Mouse (Mus musculus): ENCODE data around the gene Nfkbia. TPM values are rescaled to one million over a fixed set of nuclear protein-coding genes. Genes with fewer than 3 reads are reported as not detected.

The Nfkbia gene
- polyA plus RNA-seq, 1 experiment from 2014 or later = 60.7 TPM

- WGBS = 97% methylated on average over 7 of the region's 7 CpGs
Observed at GRCm38 (mm10) chr12:55487843-55488660, 4.4 kb downstream of the Nfkbia start.

GRCm38 (mm10) chr12:55486923-55487674 is 5.3 kb downstream of the Nfkbia start:
- H3K9me3 ChIP-seq = no peaks in the 10 kb centered on the region
- H3K4me1 ChIP-seq (replicated peaks) = peaks cover 21% of the 10 kb centered on the region
- no peak overlapping the region for H3K9ac ChIP-seq
- 85% methylated on average over 18 of the region's 18 CpGs for WGBS
- no peak for ATAC-seq (ENCODE audit: low FRiP score)
- no peak overlapping the region for H3K27ac ChIP-seq
- peaks cover 52% of the 10 kb centered on the region for H3K36me3 ChIP-seq
- H3K4me3 ChIP-seq = no peak overlapping the region
- no peaks in the 10 kb centered on the region for H3K27me3 ChIP-seq
- no peak overlapping the region for H3K4me2 ChIP-seq

More at GRCm38 (mm10) chr12:55487843-55488660, 4.4 kb downstream of the Nfkbia start:
- H3K27me3 ChIP-seq = no peaks in the 10 kb centered on the region
- H3K4me2 ChIP-seq = no peak overlapping the region
- no peaks in the 10 kb centered on the region for H3K9me3 ChIP-seq
- no peak for ATAC-seq (ENCODE audit: low FRiP score)
- no peak overlapping the region for H3K27ac ChIP-seq
- peaks cover 26% of the 10 kb centered on the region for H3K4me1 ChIP-seq (replicated peaks)
- H3K36me3 ChIP-seq = peaks cover 52% of the 10 kb centered on the region
- H3K4me3 ChIP-seq = no peak overlapping the region
- H3K9ac ChIP-seq = no peak overlapping the region

GRCm38 (mm10) chr12:55484800-55485199 is 7.6 kb downstream of the Nfkbia start:
- Histone ChIP-seq H3K27ac (no peak overlapping the region), H3K36me3 (peaks cover 42% of the 10 kb centered on the region), H3K9me3 (no peaks in the 10 kb centered on the region), H3K4me2 (no peak overlapping the region), H3K9ac (no peak overlapping the region), H3K4me3 (no peak overlapping the region), H3K27me3 (no peaks in the 10 kb centered on the region), H3K4me1 (replicated peaks) (peaks cover 4% of the 10 kb centered on the region; the same call in 1 of the 2 replicates)
- no peak for ATAC-seq (ENCODE audit: low FRiP score)
- 92% methylated on average over 6 of the region's 6 CpGs for WGBS

GRCm38 (mm10) chr12:55484079-55484774 is 8.2 kb downstream of the Nfkbia start:
- Histone ChIP-seq H3K4me3 (no peak overlapping the region), H3K9me3 (no peaks in the 10 kb centered on the region), H3K9ac (no peak overlapping the region), H3K36me3 (peaks cover 37% of the 10 kb centered on the region), H3K27ac (no peak overlapping the region), H3K27me3 (no peaks in the 10 kb centered on the region), H3K4me1 (replicated peaks) (0 out of 2 replicates have a peak, but pooled peaks cover 3% of the 10 kb centered on the region), H3K4me2 (no peak overlapping the region)
- no peak for ATAC-seq (ENCODE audit: low FRiP score)
- 77% methylated on average over 10 of the region's 10 CpGs for WGBS

- H3K4me3 ChIP-seq = no peak overlapping the region
- no peaks in the 10 kb centered on the region for H3K9me3 ChIP-seq
- H3K4me1 ChIP-seq (replicated peaks) = no peaks in the 10 kb centered on the region
- no peak for ATAC-seq (ENCODE audit: low FRiP score)
- H3K27me3 ChIP-seq = no peaks in the 10 kb centered on the region
- no peak overlapping the region for H3K9ac ChIP-seq
- H3K4me2 ChIP-seq = no peak overlapping the region
- 73% methylated on average over 5 of the region's 5 CpGs for WGBS
- no peak overlapping the region for H3K27ac ChIP-seq
- peaks cover 31% of the 10 kb centered on the region for H3K36me3 ChIP-seq
Observed at GRCm38 (mm10) chr12:55483591-55483990, 8.9 kb downstream of the Nfkbia start.

- no peak overlapping the region for H3K4me3 ChIP-seq
- 82% methylated on average over 10 of the region's 10 CpGs for WGBS
- no peak for ATAC-seq (ENCODE audit: low FRiP score)
Observed at GRCm38 (mm10) chr12:55482732-55483131, 9.7 kb downstream of the Nfkbia start.

GRCm38 (mm10) chr12:55481739-55482138 is 10.7 kb downstream of the Nfkbia start:
- Histone ChIP-seq H3K27ac (no peak overlapping the region), H3K27me3 (no peaks in the 10 kb centered on the region), H3K9me3 (no peaks in the 10 kb centered on the region), H3K4me1 (replicated peaks) (no peaks in the 10 kb centered on the region), H3K36me3 (peaks cover 14% of the 10 kb centered on the region), H3K9ac (no peak overlapping the region), H3K4me2 (no peak overlapping the region), H3K4me3 (no peak overlapping the region)
- 84% methylated on average over 4 of the region's 4 CpGs for WGBS
- ATAC-seq (ENCODE audit: low FRiP score) = no peak

More at GRCm38 (mm10) chr12:55482732-55483131, 9.7 kb downstream of the Nfkbia start:
- Histone ChIP-seq H3K4me2 (no peak overlapping the region), H3K9ac (no peak overlapping the region), H3K27ac (no peak overlapping the region), H3K9me3 (no peaks in the 10 kb centered on the region), H3K36me3 (peaks cover 22% of the 10 kb centered on the region), H3K4me1 (replicated peaks) (no peaks in the 10 kb centered on the region), H3K27me3 (no peaks in the 10 kb centered on the region)

GRCm38 (mm10) chr12:55480471-55481153 is 11.8 kb downstream of the Nfkbia start:
- 95% methylated on average over 2 of the region's 2 CpGs for WGBS
- no peak for ATAC-seq (ENCODE audit: low FRiP score)
- Histone ChIP-seq H3K36me3 (peaks cover 2% of the 10 kb centered on the region), H3K9ac (no peak overlapping the region), H3K27me3 (no peaks in the 10 kb centered on the region), H3K27ac (no peak overlapping the region), H3K9me3 (no peaks in the 10 kb centered on the region), H3K4me1 (replicated peaks) (no peaks in the 10 kb centered on the region), H3K4me3 (no peak overlapping the region), H3K4me2 (no peak overlapping the region)

GRCm38 (mm10) chr12:55478901-55479300 is 13.5 kb downstream of the Nfkbia start:
- no peak overlapping the region for H3K27ac ChIP-seq
- H3K4me2 ChIP-seq = no peak overlapping the region
- H3K9me3 ChIP-seq = no peaks in the 10 kb centered on the region
- no peaks in the 10 kb centered on the region for H3K36me3 ChIP-seq
- H3K27me3 ChIP-seq = no peaks in the 10 kb centered on the region
- no peak overlapping the region for H3K4me3 ChIP-seq
- ATAC-seq (ENCODE audit: low FRiP score) = no peak
- 63% methylated on average over 3 of the region's 3 CpGs for WGBS
- H3K4me1 ChIP-seq (replicated peaks) = no peaks in the 10 kb centered on the region
- H3K9ac ChIP-seq = no peak overlapping the region

GRCm38 (mm10) chr12:55474209-55474583 is 18.3 kb downstream of the Nfkbia start:
- H3K9me3 ChIP-seq = no peaks in the 10 kb centered on the region
- no peak for ATAC-seq (ENCODE audit: low FRiP score)
- H3K4me1 ChIP-seq (replicated peaks) = peaks cover 8% of the 10 kb centered on the region
- H3K27ac ChIP-seq = no peak overlapping the region
- no peaks in the 10 kb centered on the region for H3K27me3 ChIP-seq
- H3K4me3 ChIP-seq = no peak overlapping the region
- H3K36me3 ChIP-seq = no peaks in the 10 kb centered on the region
- H3K9ac ChIP-seq = no peak overlapping the region
- H3K4me2 ChIP-seq = no peak overlapping the region
- WGBS = 83% methylated on average over 13 of the region's 13 CpGs

GRCm38 (mm10) chr12:55473250-55474208 is 18.9 kb downstream of the Nfkbia start:
- Histone ChIP-seq H3K27ac (no peak overlapping the region), H3K9me3 (no peaks in the 10 kb centered on the region), H3K27me3 (no peaks in the 10 kb centered on the region), H3K4me1 (replicated peaks) (peaks cover 8% of the 10 kb centered on the region), H3K4me2 (no peak overlapping the region), H3K4me3 (no peak overlapping the region), H3K9ac (no peak overlapping the region; the same call in 1 of the 2 replicates), H3K36me3 (no peaks in the 10 kb centered on the region)
- ATAC-seq (ENCODE audit: low FRiP score) = 0 out of 2 replicates have a peak, but pooled peaks have one; percentile 13
- WGBS = 15% methylated on average over 8 of the region's 8 CpGs
